Comparison of ENCODE assay signal across 10 mouse cellular contexts in genomic region chr12:27537017-27537416, GRCm38 (mm10).
DNase-seq lines count a peak whose midpoint lies in the region; ATAC-seq lines count a peak whose summit lies in the region.
"Had no signal": no experiment of that assay in that cellular context is flagged by ENCODE, and none has a peak within 500 bp of the region (broad histone marks: within the 10 kb centered on the region; RNA-seq: fewer than 3 reads in every experiment).

No protein-coding gene starts in this region.

- no peak overlapping the region for H3K4me2 ChIP-seq in midbrain, embryonic 11.5 days
- peak overlapping the region; percentile 35 for H3K4me2 ChIP-seq in intestine, embryonic 14.5 days (ENCODE audit: low read length)
- H3K4me2 ChIP-seq in stomach, embryonic 15.5 days, result peak overlapping the region; percentile 3; the same call in 1 of the 2 replicates
- H3K4me2 ChIP-seq: neural tube, embryonic 12.5 days had no signal

- DNase-seq in frontal cortex, postnatal 36 days (ENCODE audit: low spot score in 2 of 2), result peak; percentile 2 to 3
- DNase-seq in frontal cortex, postnatal 10 days (ENCODE audit: low spot score in 2 of 2), result no peak
- peak; percentile 64 for DNase-seq in midbrain, embryonic 11.5 days (ENCODE audit: low spot score, missing footprints)
- DNase-seq in midbrain, embryonic 10.5 days (ENCODE audit: low spot score), result no peak
- no peak for DNase-seq in intestine, embryonic 14.5 days (ENCODE audit: low spot score)
- DNase-seq in thymus, postnatal 36 days, result no peak
- DNase-seq in heart, postnatal 10 days, result no peak
- DNase-seq: kidney, adult 9 months had no signal

- WGBS in midbrain, embryonic 11.5 days, result 76% methylated on average over 9 of the region's 9 CpGs
- WGBS in midbrain, embryonic 10.5 days, result 83% methylated on average over 9 of the region's 9 CpGs
- WGBS in intestine, embryonic 14.5 days, result 51% methylated on average over 9 of the region's 9 CpGs
- WGBS in stomach, embryonic 15.5 days, result 32% methylated on average over 9 of the region's 9 CpGs

- no peak for ATAC-seq in midbrain, embryonic 11.5 days (ENCODE audit: low FRiP score)
- ATAC-seq in intestine, embryonic 14.5 days (replicated peaks; ENCODE audit: low FRiP score, low TSS enrichment, low read depth), result no peak
- no peak for ATAC-seq in stomach, embryonic 15.5 days (ENCODE audit: insufficient read depth, low FRiP score, low read depth)

- H3K4me1 ChIP-seq in midbrain, embryonic 11.5 days (ENCODE audit: control insufficient read depth, insufficient read depth, low read length), result peaks cover 5% of the 10 kb centered on the region; the same call in 1 of the 2 replicates
- H3K4me1 ChIP-seq in midbrain, embryonic 10.5 days, result peaks cover 14% of the 10 kb centered on the region
- peaks cover 11% of the 10 kb centered on the region for H3K4me1 ChIP-seq in intestine, embryonic 14.5 days (replicated peaks; ENCODE audit: control insufficient read depth, insufficient read depth, low read length)
- H3K4me1 ChIP-seq in stomach, embryonic 15.5 days, result no peaks in the 10 kb centered on the region

- no peaks in the 10 kb centered on the region for H3K36me3 ChIP-seq in midbrain, embryonic 11.5 days (ENCODE audit: control insufficient read depth, insufficient read depth, low read length)
- no peaks in the 10 kb centered on the region for H3K36me3 ChIP-seq in midbrain, embryonic 10.5 days
- no peaks in the 10 kb centered on the region for H3K36me3 ChIP-seq in intestine, embryonic 14.5 days (ENCODE audit: control insufficient read depth, insufficient read depth, low read length)
- H3K36me3 ChIP-seq in stomach, embryonic 15.5 days, result no peaks in the 10 kb centered on the region
- H3K36me3 ChIP-seq: neural tube, embryonic 12.5 days had no signal

- H3K9ac ChIP-seq in midbrain, embryonic 11.5 days (ENCODE audit: low read length), result no peak overlapping the region
- no peak overlapping the region for H3K9ac ChIP-seq in intestine, embryonic 14.5 days (ENCODE audit: low read length)
- H3K9ac ChIP-seq in stomach, embryonic 15.5 days, result no peak overlapping the region
- H3K9ac ChIP-seq: neural tube, embryonic 12.5 days had no signal

- intact Hi-C loops in heart, postnatal 10 days (cut with DNase I), result no loop called here

- H3K4me3 ChIP-seq in midbrain, embryonic 11.5 days (ENCODE audit: low read depth, low read length), result no peak overlapping the region
- no peak overlapping the region for H3K4me3 ChIP-seq in midbrain, embryonic 10.5 days
- no peak overlapping the region for H3K4me3 ChIP-seq in intestine, embryonic 14.5 days (ENCODE audit: low read depth, low read length)
- H3K4me3 ChIP-seq in stomach, embryonic 15.5 days (replicated peaks), result no peak overlapping the region; the same call in 1 of the 2 replicates
- H3K4me3 ChIP-seq: neural tube, embryonic 12.5 days had no signal

- H3K27me3 ChIP-seq in midbrain, embryonic 11.5 days (ENCODE audit: control insufficient read depth, insufficient read depth, low read length), result no peaks in the 10 kb centered on the region
- H3K27me3 ChIP-seq in midbrain, embryonic 10.5 days (ENCODE audit: low read depth, poor library complexity, severe bottlenecking), result no peaks in the 10 kb centered on the region
- H3K27me3 ChIP-seq in intestine, embryonic 14.5 days (replicated peaks; ENCODE audit: control insufficient read depth, insufficient read depth, low read length), result no peaks in the 10 kb centered on the region
- H3K27me3 ChIP-seq in stomach, embryonic 15.5 days (replicated peaks), result no peaks in the 10 kb centered on the region
- H3K27me3 ChIP-seq: neural tube, embryonic 12.5 days had no signal

- H3K9me3 ChIP-seq in midbrain, embryonic 11.5 days (ENCODE audit: control insufficient read depth, low read length), result no peaks in the 10 kb centered on the region
- no peaks in the 10 kb centered on the region for H3K9me3 ChIP-seq in midbrain, embryonic 10.5 days (replicated peaks)
- no peaks in the 10 kb centered on the region for H3K9me3 ChIP-seq in intestine, embryonic 14.5 days (ENCODE audit: control insufficient read depth, low read length)
- H3K9me3 ChIP-seq in stomach, embryonic 15.5 days, result no peaks in the 10 kb centered on the region
- H3K9me3 ChIP-seq: neural tube, embryonic 12.5 days had no signal

- H3K27ac ChIP-seq in midbrain, embryonic 11.5 days (ENCODE audit: low read depth, low read length), result no peak overlapping the region
- no peak overlapping the region for H3K27ac ChIP-seq in midbrain, embryonic 10.5 days (replicated peaks)
- peak overlapping the region; percentile 34 for H3K27ac ChIP-seq in intestine, embryonic 14.5 days (ENCODE audit: low read depth)
- H3K27ac ChIP-seq in stomach, embryonic 15.5 days, result no peak overlapping the region
- H3K27ac ChIP-seq: neural tube, embryonic 12.5 days had no signal

Comparison
In these comparisons a context has a peak if more than half of its experiments do, and no peak if none do; other contexts are left out.
1. DNase-seq: peak in frontal cortex, postnatal 36 days (2 of 2) and midbrain, embryonic 11.5 days (single experiment); none in frontal cortex, postnatal 10 days (0 of 2), midbrain, embryonic 10.5 days (single experiment), intestine, embryonic 14.5 days (single experiment), thymus, postnatal 36 days (0 of 2) and heart, postnatal 10 days (0 of 2).